Mouse (Mus musculus): ENCODE data around the gene Rnf222. TPM values are rescaled to one million over a fixed set of nuclear protein-coding genes. Genes with fewer than 3 reads are reported as not detected.

Rnf222 gene
- polyA plus RNA-seq (2012; ENCODE audit: insufficient read depth, low replicate concordance) = not detected in 2 replicates

DNA sequence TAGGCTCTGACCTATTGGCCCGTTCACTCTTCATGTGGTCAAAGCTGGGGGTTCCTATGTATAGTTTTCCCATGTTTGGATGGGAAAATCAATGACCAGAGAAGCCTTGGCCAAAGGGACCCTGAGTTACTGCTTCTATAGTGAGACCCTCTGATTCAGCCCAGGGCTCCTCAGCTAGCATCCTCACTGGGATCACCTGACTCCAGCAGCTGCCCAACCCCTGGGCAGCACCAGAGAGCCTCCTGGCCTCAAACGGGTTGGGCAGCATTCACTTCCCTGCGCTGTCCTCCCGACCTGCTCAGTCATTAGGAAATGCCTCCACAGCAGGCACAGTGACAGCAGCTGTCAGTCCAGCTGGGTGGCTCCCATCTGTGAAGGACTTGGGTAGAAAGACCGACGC is at the start of gene Rnf222:
Rnf222 (plus strand) TSS at position 301 of the 400 bp plus-strand sequence.
- Histone ChIP-seq H3K27me3 (replicated peaks) (peaks cover 41% of the 10 kb centered on the region), H3K9me3 (no peaks in the 10 kb centered on the region), H3K4me3 (replicated peaks) (no peak within 1 kb of the TSS), H3K36me3 (replicated peaks; ENCODE audit: low read length) (no peaks in the 10 kb centered on the region), H3K4me1 (peaks cover 28% of the 10 kb centered on the region)
- TF ChIP-seq GATA1 (IDR thresholded peaks at IDR 0.05; ENCODE audit: borderline replicate concordance, low read length) (no peak), FLI1 (IDR thresholded peaks at IDR 0.05; ENCODE audit: low read length) (no peak)

DNA sequence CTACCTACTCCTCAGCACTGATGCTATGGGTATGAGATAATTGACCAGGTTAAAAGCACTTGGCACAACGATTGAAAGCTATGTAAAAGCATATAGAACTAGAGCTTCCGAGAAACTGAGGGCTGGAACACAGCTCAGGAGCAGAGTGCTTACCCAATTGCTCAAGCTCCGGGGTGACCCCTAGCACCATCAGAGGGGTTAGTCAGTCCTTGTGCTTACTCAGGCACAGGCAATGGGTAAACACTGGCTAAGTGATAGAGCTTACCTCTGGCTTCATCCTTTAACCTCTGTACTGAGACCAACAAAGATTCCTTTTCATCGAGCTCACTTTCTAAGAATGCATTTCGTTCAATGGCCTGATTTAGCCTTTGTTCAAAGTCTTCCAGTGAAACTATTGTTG is 48.7 kb upstream of the Rnf222 start:
- peaks cover 8% of the 10 kb centered on the region; the same call in 1 of the 2 replicates for H3K4me1 ChIP-seq
- H3K27me3 ChIP-seq (replicated peaks) = no peaks in the 10 kb centered on the region
- no peak for TF ChIP-seq FLI1 (IDR thresholded peaks at IDR 0.05; ENCODE audit: low read length)
- no peak for TF ChIP-seq GATA1 (IDR thresholded peaks at IDR 0.05; ENCODE audit: borderline replicate concordance, low read length)
- no peak overlapping the region for H3K4me3 ChIP-seq (replicated peaks)
- peaks cover 86% of the 10 kb centered on the region for H3K36me3 ChIP-seq (replicated peaks; ENCODE audit: low read length)
- H3K9me3 ChIP-seq = no peaks in the 10 kb centered on the region

DNA sequence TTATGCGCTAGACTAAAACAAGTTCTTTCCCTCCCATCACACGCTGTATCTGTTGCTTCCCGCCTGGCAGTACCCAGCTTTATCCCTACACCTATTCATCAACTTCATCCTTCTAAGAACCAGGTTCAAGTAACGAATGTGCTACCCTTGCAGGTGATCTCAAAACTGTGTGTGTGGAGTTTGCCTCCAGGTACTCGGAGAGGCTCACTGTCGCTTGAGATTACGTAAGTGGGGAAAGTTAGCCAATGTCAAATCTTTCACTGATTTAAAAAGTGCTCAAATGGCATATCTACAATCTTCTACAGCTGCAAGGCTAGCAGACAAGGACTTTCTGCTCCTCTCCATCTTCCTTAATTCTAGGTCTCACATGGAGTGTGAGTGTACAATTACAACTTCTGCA is 37.5 kb upstream of the Rnf222 start:
- Histone ChIP-seq H3K27me3 (replicated peaks) (no peaks in the 10 kb centered on the region), H3K9me3 (no peaks in the 10 kb centered on the region), H3K4me1 (peaks cover 57% of the 10 kb centered on the region), H3K4me3 (replicated peaks) (peak overlapping the region; percentile 47), H3K36me3 (replicated peaks; ENCODE audit: low read length) (peaks cover 10% of the 10 kb centered on the region)
- no peak for TF ChIP-seq GATA1 (IDR thresholded peaks at IDR 0.05; ENCODE audit: borderline replicate concordance, low read length)
- no peak for TF ChIP-seq FLI1 (IDR thresholded peaks at IDR 0.05; ENCODE audit: low read length)

DNA sequence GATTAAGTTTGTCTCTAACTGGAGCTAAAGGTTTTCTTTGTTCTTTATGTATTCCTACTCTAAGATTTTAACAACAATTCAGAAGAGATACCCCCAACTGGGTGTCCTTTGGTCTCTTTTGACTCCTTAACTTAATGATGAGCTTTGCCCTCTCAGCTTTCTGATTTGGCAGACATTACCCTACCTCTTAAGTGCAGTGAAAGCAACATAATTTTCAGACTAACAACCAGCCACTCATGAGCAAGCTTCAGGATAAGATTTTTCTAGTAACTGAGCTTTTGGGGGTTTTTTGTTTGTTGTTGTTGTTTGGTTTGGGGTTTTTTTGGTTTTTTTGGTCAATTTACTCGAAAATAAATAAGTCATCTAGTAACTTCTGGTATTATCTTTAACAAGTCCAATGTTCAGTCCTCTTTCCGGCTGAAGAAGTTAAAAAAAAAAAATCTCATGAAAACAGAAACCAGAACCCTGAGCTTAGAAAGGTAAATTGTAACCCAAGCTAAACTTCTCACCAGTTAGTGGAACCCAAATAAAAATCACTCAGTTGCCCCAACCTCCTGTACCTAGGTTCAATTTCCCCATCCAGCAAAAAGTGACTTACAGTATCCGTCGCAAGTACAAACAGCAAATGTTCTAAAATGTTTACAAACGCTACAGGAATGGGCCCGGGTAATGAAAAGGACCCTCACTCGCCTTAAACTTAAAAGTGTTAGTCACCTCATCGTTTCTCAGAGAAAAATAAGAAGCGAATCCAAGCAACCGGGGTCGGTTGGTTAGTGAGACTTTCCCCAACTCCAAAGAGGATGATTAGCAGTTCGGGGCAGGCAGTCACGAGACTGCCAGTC is 36.5 kb upstream of the Rnf222 start:
- peaks cover 59% of the 10 kb centered on the region for H3K4me1 ChIP-seq
- H3K4me3 ChIP-seq (replicated peaks) = peak overlapping the region; percentile 98
- no peaks in the 10 kb centered on the region for H3K27me3 ChIP-seq (replicated peaks)
- no peaks in the 10 kb centered on the region for H3K9me3 ChIP-seq
- TF ChIP-seq GATA1 (IDR thresholded peaks at IDR 0.05; ENCODE audit: borderline replicate concordance, low read length) = no peak
- TF ChIP-seq FLI1 (IDR thresholded peaks at IDR 0.05; ENCODE audit: low read length) = no peak
- peaks cover 6% of the 10 kb centered on the region for H3K36me3 ChIP-seq (replicated peaks; ENCODE audit: low read length)

DNA sequence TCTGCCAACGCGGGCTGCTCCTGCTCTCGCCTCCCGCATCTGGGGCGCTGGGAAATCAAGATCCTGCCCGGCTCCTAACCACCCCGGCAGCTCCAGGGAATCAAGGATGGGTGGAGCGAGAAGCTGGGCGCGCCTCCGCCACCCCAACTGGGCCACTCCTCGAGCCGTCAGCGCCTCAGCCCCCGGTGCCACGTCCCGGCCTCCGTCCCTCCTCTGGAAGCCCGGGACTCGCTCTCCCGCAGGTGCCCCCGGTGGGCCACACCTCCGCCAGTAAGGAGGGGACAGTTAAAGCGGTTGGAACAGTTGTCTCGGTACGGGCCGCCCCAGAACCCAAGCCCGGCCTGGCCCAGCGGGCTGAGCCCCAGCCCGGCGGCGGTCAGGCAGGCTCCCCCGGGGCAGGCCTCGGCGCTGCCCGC is 35.9 kb upstream of the Rnf222 start:
- no peaks in the 10 kb centered on the region for H3K9me3 ChIP-seq
- TF ChIP-seq FLI1 (IDR thresholded peaks at IDR 0.05; ENCODE audit: low read length) (no peak), GATA1 (IDR thresholded peaks at IDR 0.05; ENCODE audit: borderline replicate concordance, low read length) (no peak)
- H3K4me3 ChIP-seq (replicated peaks) = peak overlapping the region; percentile 98
- peaks cover 6% of the 10 kb centered on the region for H3K36me3 ChIP-seq (replicated peaks; ENCODE audit: low read length)
- H3K4me1 ChIP-seq = peaks cover 63% of the 10 kb centered on the region
- H3K27me3 ChIP-seq (replicated peaks) = no peaks in the 10 kb centered on the region

DNA sequence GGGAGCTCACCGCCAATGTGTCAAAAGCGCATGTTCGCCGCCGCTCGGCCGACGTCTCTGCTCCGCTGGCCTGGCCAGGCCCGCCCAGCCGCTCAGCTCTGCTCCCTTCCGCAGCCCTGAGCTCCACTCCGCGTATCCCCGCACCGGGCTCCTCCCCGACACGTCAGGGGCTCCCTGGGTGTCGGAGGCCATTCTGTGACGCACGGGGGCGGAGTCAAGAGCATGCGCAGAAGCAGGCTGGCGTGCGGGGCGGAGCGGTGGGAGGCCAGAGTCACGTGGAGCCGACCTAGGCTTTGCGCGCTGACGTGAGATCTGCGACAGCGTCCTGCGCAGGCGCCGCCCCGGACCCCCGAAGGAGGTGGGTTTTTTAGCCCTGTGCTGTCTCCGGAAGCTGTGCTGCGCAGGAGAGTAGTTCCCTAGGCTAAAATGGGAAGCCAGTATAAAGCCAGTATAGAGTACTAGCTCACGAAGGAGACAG is 35.4 kb upstream of the Rnf222 start:
- Histone ChIP-seq H3K36me3 (replicated peaks; ENCODE audit: low read length) (peaks cover 6% of the 10 kb centered on the region), H3K4me3 (replicated peaks) (peak overlapping the region; percentile 98), H3K4me1 (peaks cover 68% of the 10 kb centered on the region), H3K27me3 (replicated peaks) (no peaks in the 10 kb centered on the region), H3K9me3 (no peaks in the 10 kb centered on the region)
- TF ChIP-seq FLI1 (IDR thresholded peaks at IDR 0.05; ENCODE audit: low read length) = no peak
- no peak for TF ChIP-seq GATA1 (IDR thresholded peaks at IDR 0.05; ENCODE audit: borderline replicate concordance, low read length)

DNA sequence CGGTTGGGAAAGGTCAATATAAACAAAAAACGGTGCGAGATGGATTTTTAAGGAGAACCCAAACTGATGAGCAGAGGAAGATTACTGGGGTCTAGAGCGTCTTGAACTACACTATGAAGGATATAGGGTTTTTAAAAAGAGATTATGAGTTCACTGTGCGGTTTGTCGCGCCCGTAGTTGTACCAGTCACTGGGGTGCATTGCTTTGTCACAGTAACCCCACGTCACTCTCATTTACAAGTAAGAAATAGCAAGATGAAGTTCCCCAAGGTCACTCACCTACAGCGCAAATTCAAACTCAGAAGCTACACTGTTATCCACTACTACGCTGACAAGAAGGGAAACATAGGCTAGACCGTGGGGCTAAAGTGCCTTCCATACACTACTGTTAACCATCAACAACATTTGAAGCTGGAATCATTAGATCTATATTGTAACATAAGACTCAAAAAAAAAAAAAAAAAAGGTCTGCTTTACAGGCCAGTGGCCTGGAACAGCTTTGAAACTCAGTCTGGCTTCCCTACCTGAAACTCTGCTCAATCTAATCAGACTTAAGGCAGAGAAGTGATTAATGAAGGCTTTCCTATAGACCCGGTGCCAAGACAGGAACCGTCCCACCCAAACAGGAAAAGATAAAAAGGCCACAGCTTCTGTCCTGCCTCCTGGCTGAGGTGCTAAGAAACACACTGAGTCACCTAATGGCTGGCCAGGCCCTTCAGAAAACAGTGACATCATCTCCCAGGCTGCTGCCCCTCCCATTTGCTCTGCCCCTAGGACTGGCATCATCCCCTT is 34.5 kb upstream of the Rnf222 start:
- peaks cover 72% of the 10 kb centered on the region for H3K4me1 ChIP-seq
- H3K27me3 ChIP-seq (replicated peaks) = no peaks in the 10 kb centered on the region
- H3K9me3 ChIP-seq = no peaks in the 10 kb centered on the region
- TF ChIP-seq GATA1 (IDR thresholded peaks at IDR 0.05; ENCODE audit: borderline replicate concordance, low read length) (no peak), FLI1 (IDR thresholded peaks at IDR 0.05; ENCODE audit: low read length) (no peak)
- H3K36me3 ChIP-seq (replicated peaks; ENCODE audit: low read length) = peaks cover 3% of the 10 kb centered on the region
- peak overlapping the region; percentile 98 for H3K4me3 ChIP-seq (replicated peaks)

DNA sequence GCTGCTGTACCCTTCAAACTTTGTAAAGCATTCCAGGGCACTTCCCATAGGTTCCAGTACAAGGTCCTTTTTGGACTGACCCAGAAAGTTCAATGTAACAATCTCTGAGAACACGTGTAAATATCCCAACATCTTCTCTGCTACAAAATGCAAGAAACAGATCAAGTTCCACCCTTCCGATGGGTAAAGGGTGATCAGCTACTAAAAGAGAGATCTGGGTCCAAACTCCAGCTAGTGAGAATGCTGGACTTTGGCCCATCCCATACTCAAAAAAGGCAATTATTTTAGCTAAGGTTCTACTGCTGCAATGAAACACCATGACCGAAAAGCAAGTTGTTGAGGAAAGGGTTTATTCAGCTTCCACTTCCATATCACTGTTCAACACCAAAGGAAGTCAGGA is 33.7 kb upstream of the Rnf222 start:
- Histone ChIP-seq H3K4me1 (peaks cover 72% of the 10 kb centered on the region), H3K36me3 (replicated peaks; ENCODE audit: low read length) (no peaks in the 10 kb centered on the region), H3K9me3 (no peaks in the 10 kb centered on the region), H3K27me3 (replicated peaks) (no peaks in the 10 kb centered on the region), H3K4me3 (replicated peaks) (no peak overlapping the region)
- TF ChIP-seq GATA1 (IDR thresholded peaks at IDR 0.05; ENCODE audit: borderline replicate concordance, low read length) = no peak
- TF ChIP-seq FLI1 (IDR thresholded peaks at IDR 0.05; ENCODE audit: low read length) = no peak

DNA sequence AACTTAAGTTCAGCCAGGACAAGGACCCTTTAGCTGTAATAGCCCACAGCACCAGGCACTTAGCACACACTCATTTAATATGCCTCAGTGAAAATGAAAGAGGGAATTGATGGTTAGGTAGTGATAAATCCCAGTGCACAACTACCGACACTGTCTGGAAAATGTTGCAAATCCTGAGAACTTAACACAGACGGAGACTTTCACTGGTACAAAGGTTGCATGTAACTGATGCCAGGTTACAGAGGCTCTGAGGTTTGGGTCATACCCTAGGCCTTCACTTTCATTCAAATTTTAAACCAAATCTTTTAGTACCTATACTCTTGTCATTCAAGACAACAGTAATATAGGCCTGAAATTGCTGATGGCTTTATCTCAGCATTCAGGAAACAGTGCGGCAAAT is 31.0 kb upstream of the Rnf222 start:
- no peaks in the 10 kb centered on the region for H3K27me3 ChIP-seq (replicated peaks)
- H3K4me3 ChIP-seq (replicated peaks) = no peak overlapping the region
- H3K4me1 ChIP-seq = peaks cover 59% of the 10 kb centered on the region
- no peaks in the 10 kb centered on the region for H3K36me3 ChIP-seq (replicated peaks; ENCODE audit: low read length)
- no peaks in the 10 kb centered on the region for H3K9me3 ChIP-seq
- TF ChIP-seq FLI1 (IDR thresholded peaks at IDR 0.05; ENCODE audit: low read length) = no peak
- TF ChIP-seq GATA1 (IDR thresholded peaks at IDR 0.05; ENCODE audit: borderline replicate concordance, low read length) = no peak
